9 mouse cellular contexts compared by ENCODE assay signal in genomic region chr4:139858635-139859176, GRCm38 (mm10). TPM values are rescaled to one million over a fixed set of nuclear protein-coding genes. Genes with fewer than 3 reads are reported as not detected.
DNase-seq lines count a peak whose midpoint lies in the region; ATAC-seq lines count a peak whose summit lies in the region.
"Had no signal": no experiment of that assay in that cellular context is flagged by ENCODE, and none has a peak within 500 bp of the region (broad histone marks: within the 10 kb centered on the region; RNA-seq: fewer than 3 reads in every experiment).

No protein-coding gene starts in this region.

- ATAC-seq in forebrain, embryonic 15.5 days (replicated peaks) = peak; percentile 60; the same call in 1 of the 2 replicates

- no peak overlapping the region for H3K9ac ChIP-seq in forebrain, embryonic 15.5 days (replicated peaks)
- H3K9ac ChIP-seq: limb, embryonic 13.5 days had no signal

- no peak overlapping the region for H3K4me2 ChIP-seq in forebrain, embryonic 15.5 days (replicated peaks)
- H3K4me2 ChIP-seq: limb, embryonic 13.5 days had no signal

- WGBS in forebrain, embryonic 15.5 days = under 1% methylated on average over 13 of the region's 13 CpGs

- H3K4me1 ChIP-seq in forebrain, embryonic 15.5 days = no peaks in the 10 kb centered on the region
- H3K4me1 ChIP-seq: limb, embryonic 13.5 days had no signal

- no peaks in the 10 kb centered on the region for H3K36me3 ChIP-seq in forebrain, embryonic 15.5 days
- H3K36me3 ChIP-seq: limb, embryonic 13.5 days had no signal

- H3K9me3 ChIP-seq in forebrain, embryonic 15.5 days = no peaks in the 10 kb centered on the region
- H3K9me3 ChIP-seq: limb, embryonic 13.5 days had no signal

- H3K27me3 ChIP-seq in forebrain, embryonic 15.5 days = peaks cover 32% of the 10 kb centered on the region

- DNase-seq in MN1 (ENCODE audit: low spot score) = peak; percentile 79
- DNase-seq in cerebellum, adult 18-20 months = peak; percentile 86 to 93
- DNase-seq in heart, postnatal 4 days = peak; percentile 93
- DNase-seq in layer of hippocampus, adult 8-10 months (ENCODE audit: low spot score in 2 of 2) = peak; percentile 34 to 84
- DNase-seq in lung, postnatal 14 days = peak; percentile 92
- DNase-seq in retina, embryonic 14.5 days (ENCODE audit: low spot score) = peak; percentile 91
- DNase-seq in urinary bladder, adult 18-20 months (ENCODE audit: low spot score in 2 of 2) = peak; percentile 36 to 82

- H3K27ac ChIP-seq in forebrain, embryonic 15.5 days (replicated peaks) = no peak overlapping the region
- H3K27ac ChIP-seq: limb, embryonic 13.5 days had no signal

- no peak overlapping the region for H3K4me3 ChIP-seq in forebrain, embryonic 15.5 days
- H3K4me3 ChIP-seq: limb, embryonic 13.5 days had no signal

RNA-seq across cellular contexts. Expression of gene Pax7, which starts 25.4 kb away (rescaled TPM):
- 0.08 TPM in 1 of 2 replicates, not detected in the other for polyA plus RNA-seq in forebrain, embryonic 15.5 days (2015; fragmentation: Nextera tagmentation; extraction: Ambion mirVana)
- total RNA-seq in heart, postnatal 4 days (2021) = not detected
- under 1 TPM in 1 of 4 experiments, not detected in 3; 0.04 TPM for total RNA-seq in layer of hippocampus, adult 8-10 months (2022)
